Mouse (Mus musculus) embryonic fibroblast, embryonic 13.5 days (primary cell): ENCODE data around the gene Kcnj12. TPM values are rescaled to one million over a fixed set of nuclear protein-coding genes. Genes with fewer than 3 reads are reported as not detected.

Source experiments
- H3K27ac ChIP-seq: 2 replicates; pipeline ENCODE4 v1.5.1; 2012; ENCODE audit warnings: low read length, control low read depth, inconsistent platforms; ENCODE audit not compliant: insufficient read depth
- H3K4me1 ChIP-seq: 2 replicates; pipeline ENCODE4 v1.6.1; 2011; ENCODE audit warnings: low read length; ENCODE audit not compliant: control insufficient read depth, insufficient read depth
- H3K4me3 ChIP-seq: 2 replicates; pipeline ENCODE4 v1.5.1; 2011; ENCODE audit warnings: mild to moderate bottlenecking, control low read depth, low read length; ENCODE audit not compliant: insufficient read depth
- CTCF ChIP-seq: IDR thresholded peaks from 2 replicates; pipeline ENCODE4 v1.5.1; 2011; ENCODE audit warnings: mild to moderate bottlenecking, control low read depth, low read length, moderate library complexity, borderline replicate concordance; ENCODE audit not compliant: insufficient read depth
- POLR2A ChIP-seq: IDR thresholded peaks from 2 replicates; pipeline ENCODE4 v1.6.1; 2011; ENCODE audit warnings: low read depth, mild to moderate bottlenecking, control low read depth, low read length, moderate library complexity
- polyA plus RNA-seq: library from polyadenylated mRNA; stranded (reverse); fragments of >200 nt; gene quantifications from 2 replicates; pipeline ENCODE4 v1.2.4, GENCODE M21; 2011; ENCODE audit warnings: low read depth; ENCODE audit not compliant: missing spikeins, insufficient read length

Gene Kcnj12
- polyA plus RNA-seq, 1 experiment: not detected

- Histone ChIP-seq H3K4me1 (no peaks in the 10 kb centered on the region), H3K4me3 (no peak overlapping the region), H3K27ac (no peak overlapping the region)
- TF ChIP-seq CTCF: no peak
- TF ChIP-seq POLR2A: no peak
These were observed 46.5 kb downstream of the Kcnj12 start for GRCm38 (mm10) chr11:61068866-61069265.

- Histone ChIP-seq H3K4me1 (no peaks in the 10 kb centered on the region), H3K27ac (no peak overlapping the region), H3K4me3 (no peak overlapping the region)
- TF ChIP-seq POLR2A (no peak), CTCF (no peak)
These were observed 47.3 kb downstream of the Kcnj12 start for GRCm38 (mm10) chr11:61069645-61070044.

- H3K27ac ChIP-seq: no peak overlapping the region
- no peak overlapping the region for H3K4me3 ChIP-seq
- TF ChIP-seq POLR2A: no peak
- TF ChIP-seq CTCF: no peak
- no peaks in the 10 kb centered on the region for H3K4me1 ChIP-seq
These were observed 52.4 kb downstream of the Kcnj12 start for GRCm38 (mm10) chr11:61074646-61075317.

GRCm38 (mm10) chr11:61075361-61076326, 53.3 kb downstream of the Kcnj12 start:
- Histone ChIP-seq H3K4me1 (no peaks in the 10 kb centered on the region), H3K4me3 (no peak overlapping the region)

GRCm38 (mm10) chr11:61081624-61082023, 59.3 kb downstream of the Kcnj12 start:
- TF ChIP-seq POLR2A: no peak
- TF ChIP-seq CTCF: no peak
- no peak overlapping the region for H3K27ac ChIP-seq

More at GRCm38 (mm10) chr11:61075361-61076326, 53.3 kb downstream of the Kcnj12 start:
- H3K27ac ChIP-seq: no peak overlapping the region
- no peak for TF ChIP-seq CTCF
- TF ChIP-seq POLR2A: no peak

GRCm38 (mm10) chr11:61090195-61090594, 67.8 kb downstream of the Kcnj12 start:
- Histone ChIP-seq H3K27ac (no peak overlapping the region), H3K4me3 (no peak overlapping the region), H3K4me1 (no peaks in the 10 kb centered on the region)
- no peak for TF ChIP-seq CTCF
- TF ChIP-seq POLR2A: no peak

More at GRCm38 (mm10) chr11:61081624-61082023, 59.3 kb downstream of the Kcnj12 start:
- H3K4me3 ChIP-seq: no peak overlapping the region
- H3K4me1 ChIP-seq: no peaks in the 10 kb centered on the region

- no peak overlapping the region for H3K4me3 ChIP-seq
- TF ChIP-seq POLR2A: no peak
- TF ChIP-seq CTCF: no peak
- H3K4me1 ChIP-seq: no peaks in the 10 kb centered on the region
- H3K27ac ChIP-seq: no peak overlapping the region
These were observed 68.8 kb downstream of the Kcnj12 start for GRCm38 (mm10) chr11:61091192-61091591.

- TF ChIP-seq POLR2A (no peak), CTCF (peak; percentile 35; the same call in 1 of the 2 replicates)
- no peak overlapping the region for H3K27ac ChIP-seq
- no peaks in the 10 kb centered on the region for H3K4me1 ChIP-seq
- no peak overlapping the region for H3K4me3 ChIP-seq
These were observed 69.4 kb downstream of the Kcnj12 start for GRCm38 (mm10) chr11:61091642-61092262.

- H3K27ac ChIP-seq: no peak overlapping the region
- TF ChIP-seq POLR2A (no peak), CTCF (no peak)
- H3K4me3 ChIP-seq: no peak overlapping the region
- no peaks in the 10 kb centered on the region for H3K4me1 ChIP-seq
These were observed 75.7 kb downstream of the Kcnj12 start for GRCm38 (mm10) chr11:61098046-61098445.
